24 mouse cellular contexts compared by ENCODE assay signal in the genomic region with DNA sequence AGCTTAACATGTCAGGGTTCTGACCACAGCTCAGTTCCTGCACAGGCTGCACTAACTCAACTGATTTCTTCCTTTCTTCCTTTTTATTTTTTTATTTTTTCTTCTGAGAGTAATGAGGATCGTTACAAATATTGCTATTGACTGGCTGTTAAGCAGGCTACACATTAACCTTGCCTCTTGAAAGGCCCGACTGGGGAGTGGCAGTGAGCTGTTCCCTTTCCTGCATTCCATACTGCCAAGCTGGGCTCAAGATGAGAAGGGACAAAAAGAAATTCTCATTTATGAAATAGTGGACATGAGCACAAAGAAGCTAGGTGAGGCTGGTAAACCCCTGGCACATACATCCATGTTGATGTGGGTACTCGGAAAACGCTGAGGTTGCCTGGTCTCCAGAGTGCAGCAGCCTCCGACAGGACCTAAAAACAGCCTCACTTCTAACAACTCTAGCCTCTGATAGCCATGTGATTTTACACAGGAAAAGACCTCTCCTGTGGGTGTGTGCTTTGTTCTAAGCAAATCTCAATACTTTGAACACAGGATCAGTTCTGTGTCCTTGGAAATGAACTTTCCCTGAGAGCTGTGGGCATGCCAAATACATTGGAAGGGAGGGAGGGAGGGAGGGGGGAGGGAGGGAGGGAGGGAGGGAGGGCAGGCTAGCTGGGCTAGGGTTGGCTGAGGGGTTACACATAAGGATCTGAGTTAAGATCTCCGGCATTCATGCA.
A peak's percentile ranks its signal among the peaks of the same experiment; 100 is the strongest.
DNase-seq lines count a peak whose midpoint lies in the region; ATAC-seq and TF ChIP-seq lines count a peak whose summit lies in the region.
"Had no signal": no experiment of that assay in that cellular context is flagged by ENCODE, and none has a peak within 500 bp of the region (broad histone marks: within the 10 kb centered on the region; RNA-seq: fewer than 3 reads in every experiment).

No protein-coding gene starts in this region.

- no peak overlapping the region for H3K9ac ChIP-seq in kidney, embryonic 15.5 days
- no peak overlapping the region for H3K9ac ChIP-seq in lung, embryonic 16.5 days (ENCODE audit: low read length)
- no peak overlapping the region for H3K9ac ChIP-seq in intestine, embryonic 16.5 days (ENCODE audit: low read depth, low read length)
- H3K9ac ChIP-seq in stomach, embryonic 15.5 days: no peak overlapping the region
- H3K9ac ChIP-seq in hindbrain, postnatal 0 days (replicated peaks; ENCODE audit: low read length): no peak overlapping the region
- H3K9ac ChIP-seq: embryonic facial prominence, embryonic 15.5 days; heart, embryonic 13.5 days had no signal

- ATAC-seq in kidney, embryonic 15.5 days (replicated peaks; ENCODE audit: low FRiP score): no peak
- peak; percentile 69; the same call in 1 of the 2 replicates for ATAC-seq in lung, embryonic 16.5 days (ENCODE audit: low read depth)
- peak; percentile 87 for ATAC-seq in intestine, embryonic 16.5 days
- ATAC-seq in stomach, embryonic 15.5 days (ENCODE audit: insufficient read depth, low FRiP score, low read depth): 0 out of 2 replicates have a peak, but pooled peaks have one; percentile 65
- ATAC-seq in hindbrain, postnatal 0 days: no peak
- ATAC-seq: CD4-positive, CD25-positive, alpha-beta regulatory T cell, adult 4 months; forebrain, embryonic 14.5 days had no signal

- H3K4me2 ChIP-seq in kidney, embryonic 15.5 days: no peak overlapping the region
- no peak overlapping the region for H3K4me2 ChIP-seq in lung, embryonic 16.5 days (ENCODE audit: low read depth, low read length)
- peak overlapping the region; percentile 15; the same call in 1 of the 2 replicates for H3K4me2 ChIP-seq in intestine, embryonic 16.5 days (ENCODE audit: low read depth, low read length)
- 0 out of 2 replicates have a peak overlapping the region, but pooled peaks have one; percentile 4 for H3K4me2 ChIP-seq in stomach, embryonic 15.5 days
- no peak overlapping the region for H3K4me2 ChIP-seq in hindbrain, postnatal 0 days (ENCODE audit: low read depth, low read length)
- H3K4me2 ChIP-seq: embryonic facial prominence, embryonic 15.5 days; heart, embryonic 13.5 days had no signal

- WGBS in kidney, embryonic 15.5 days: 67% methylated on average over 6 of the region's 6 CpGs
- WGBS in lung, embryonic 16.5 days: 49% methylated on average over 6 of the region's 6 CpGs
- 55% methylated on average over 6 of the region's 6 CpGs for WGBS in intestine, embryonic 16.5 days
- WGBS in stomach, embryonic 15.5 days: 58% methylated on average over 6 of the region's 6 CpGs
- 78% methylated on average over 6 of the region's 6 CpGs for WGBS in hindbrain, postnatal 0 days

- no peaks in the 10 kb centered on the region for H3K36me3 ChIP-seq in kidney, embryonic 15.5 days
- no peaks in the 10 kb centered on the region for H3K36me3 ChIP-seq in lung, embryonic 16.5 days (ENCODE audit: control insufficient read depth, insufficient read depth, low read length)
- no peaks in the 10 kb centered on the region for H3K36me3 ChIP-seq in intestine, embryonic 16.5 days (ENCODE audit: control insufficient read depth, insufficient read depth, low read length)
- H3K36me3 ChIP-seq in stomach, embryonic 15.5 days: no peaks in the 10 kb centered on the region
- H3K36me3 ChIP-seq in hindbrain, postnatal 0 days (ENCODE audit: insufficient read depth, low read length): no peaks in the 10 kb centered on the region
- H3K36me3 ChIP-seq: embryonic facial prominence, embryonic 15.5 days; forebrain, embryonic 10.5 days; G1E; heart, embryonic 13.5 days had no signal

- peak overlapping the region; percentile 54; the same call in 1 of the 2 replicates for H3K27ac ChIP-seq in kidney, embryonic 15.5 days
- no peak overlapping the region; the same call in 1 of the 2 replicates for H3K27ac ChIP-seq in lung, embryonic 16.5 days (ENCODE audit: low read length)
- peak overlapping the region; percentile 77 for H3K27ac ChIP-seq in intestine, embryonic 16.5 days (ENCODE audit: low read length)
- H3K27ac ChIP-seq in stomach, embryonic 15.5 days: peak overlapping the region; percentile 73
- no peak overlapping the region for H3K27ac ChIP-seq in hindbrain, postnatal 0 days
- H3K27ac ChIP-seq: embryonic facial prominence, embryonic 15.5 days; forebrain, embryonic 10.5 days; gastrocnemius, adult 2 months; heart, embryonic 13.5 days had no signal

- TF ChIP-seq CTCF in hindbrain, postnatal 0 days (IDR thresholded peaks at IDR 0.05; ENCODE audit: low read depth): no peak

- no peak for DNase-seq in kidney, postnatal 10 days
- no peak for DNase-seq in lung, postnatal 25 days (ENCODE audit: low spot score)
- DNase-seq in heart, postnatal 4 days: no peak
- DNase-seq in hindbrain, postnatal 0 days (ENCODE audit: low spot score): no peak
- DNase-seq: adrenal gland, postnatal 10 days; B cell, adult 2 months; cerebellum, adult 11 months; cerebellum, adult 8-10 months; cerebellum, postnatal 14 days; embryo, embryonic 11 days; gastrocnemius, adult 2 months; gastrocnemius, postnatal 25 days; heart, adult 11 months had no signal

- no peak overlapping the region for H3K4me3 ChIP-seq in kidney, embryonic 15.5 days (replicated peaks)
- no peak overlapping the region for H3K4me3 ChIP-seq in lung, embryonic 16.5 days (ENCODE audit: low read length)
- no peak overlapping the region for H3K4me3 ChIP-seq in intestine, embryonic 16.5 days (ENCODE audit: low read length)
- H3K4me3 ChIP-seq in stomach, embryonic 15.5 days (replicated peaks): no peak overlapping the region
- H3K4me3 ChIP-seq in hindbrain, postnatal 0 days (ENCODE audit: low read length): no peak overlapping the region
- H3K4me3 ChIP-seq: embryonic facial prominence, embryonic 15.5 days; erythroblast, embryonic 14.5 days; forebrain, embryonic 10.5 days; gastrocnemius, adult 2 months; heart, embryonic 13.5 days had no signal

- H3K9me3 ChIP-seq in kidney, embryonic 15.5 days (replicated peaks): no peaks in the 10 kb centered on the region
- H3K9me3 ChIP-seq in lung, embryonic 16.5 days (ENCODE audit: control insufficient read depth, low read length): no peaks in the 10 kb centered on the region
- H3K9me3 ChIP-seq in intestine, embryonic 16.5 days (ENCODE audit: control insufficient read depth, low read length): no peaks in the 10 kb centered on the region
- no peaks in the 10 kb centered on the region for H3K9me3 ChIP-seq in stomach, embryonic 15.5 days
- H3K9me3 ChIP-seq in hindbrain, postnatal 0 days (ENCODE audit: low read length): no peaks in the 10 kb centered on the region
- H3K9me3 ChIP-seq: embryonic facial prominence, embryonic 15.5 days; heart, embryonic 13.5 days had no signal

- H3K4me1 ChIP-seq in kidney, embryonic 15.5 days: peaks cover 25% of the 10 kb centered on the region
- H3K4me1 ChIP-seq in lung, embryonic 16.5 days (replicated peaks; ENCODE audit: control insufficient read depth, insufficient read depth, low read length): peaks cover 7% of the 10 kb centered on the region
- H3K4me1 ChIP-seq in intestine, embryonic 16.5 days (ENCODE audit: control insufficient read depth, insufficient read depth, low read length): peaks cover 5% of the 10 kb centered on the region; the same call in 1 of the 2 replicates
- no peaks in the 10 kb centered on the region for H3K4me1 ChIP-seq in stomach, embryonic 15.5 days
- peaks cover 4% of the 10 kb centered on the region; the same call in 1 of the 2 replicates for H3K4me1 ChIP-seq in hindbrain, postnatal 0 days (ENCODE audit: insufficient read depth, low read length)

- H3K27me3 ChIP-seq in kidney, embryonic 15.5 days: no peaks in the 10 kb centered on the region
- no peaks in the 10 kb centered on the region for H3K27me3 ChIP-seq in lung, embryonic 16.5 days (ENCODE audit: control insufficient read depth, insufficient read depth, low read depth, low read length)
- no peaks in the 10 kb centered on the region for H3K27me3 ChIP-seq in intestine, embryonic 16.5 days (replicated peaks; ENCODE audit: control insufficient read depth, insufficient read depth, low read length)
- H3K27me3 ChIP-seq in stomach, embryonic 15.5 days (replicated peaks): no peaks in the 10 kb centered on the region
- no peaks in the 10 kb centered on the region for H3K27me3 ChIP-seq in hindbrain, postnatal 0 days (ENCODE audit: insufficient read depth, low read length)
- H3K27me3 ChIP-seq: embryonic facial prominence, embryonic 15.5 days; heart, embryonic 13.5 days had no signal

Comparison
In these comparisons a context has a peak if more than half of its experiments do, and no peak if none do; other contexts are left out.
1. ATAC-seq: peak in lung, embryonic 16.5 days (single experiment), intestine, embryonic 16.5 days (single experiment) and stomach, embryonic 15.5 days (single experiment); none in kidney, embryonic 15.5 days (single experiment) and hindbrain, postnatal 0 days (single experiment).
2. H3K27ac ChIP-seq: peak in kidney, embryonic 15.5 days (single experiment), intestine, embryonic 16.5 days (single experiment) and stomach, embryonic 15.5 days (single experiment); none in lung, embryonic 16.5 days (single experiment) and hindbrain, postnatal 0 days (single experiment).
3. H3K4me2 ChIP-seq: peak in intestine, embryonic 16.5 days (single experiment) and stomach, embryonic 15.5 days (single experiment); none in kidney, embryonic 15.5 days (single experiment), lung, embryonic 16.5 days (single experiment) and hindbrain, postnatal 0 days (single experiment).